Mouse (Mus musculus): ENCODE measurements around the gene Dennd1c. TPM values are rescaled to one million over a fixed set of nuclear protein-coding genes. Genes with fewer than 3 reads are reported as not detected.

Dennd1c gene
- total and polyA plus RNA-seq, 3 experiments = 6.8 to 33.9 (median 9.7) TPM

DNA sequence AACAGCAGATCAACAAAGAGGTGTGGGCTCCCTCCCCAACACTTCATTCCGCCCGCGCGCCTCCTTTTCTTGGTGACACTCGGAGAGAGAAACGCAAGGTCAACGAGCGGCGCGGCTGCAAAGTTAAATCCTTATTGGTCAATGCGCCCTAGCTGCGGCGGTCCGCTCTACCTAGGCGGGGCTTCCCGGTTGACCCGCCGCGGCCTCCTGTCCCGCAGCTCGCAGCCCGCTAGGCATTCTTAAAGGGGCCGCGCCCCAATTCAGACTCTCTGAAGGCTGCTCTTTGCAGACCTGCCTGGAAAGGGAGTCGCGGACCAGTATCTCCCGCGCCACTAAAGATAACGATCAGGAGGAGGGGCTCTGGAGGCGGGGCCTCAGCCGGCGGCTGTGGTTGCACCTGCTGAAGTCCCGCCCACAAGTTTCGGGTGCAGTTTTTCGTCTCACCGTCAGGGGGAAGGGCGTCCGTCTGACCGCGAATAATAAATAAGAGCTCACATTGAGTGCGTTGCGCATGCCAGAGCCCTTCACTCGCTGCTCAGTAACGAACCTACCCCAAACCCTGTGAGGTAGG lies 18.0 kb downstream of the Dennd1c start:
- dilution Hi-C loops (cut with MboI; ENCODE audit: extremely low pct_ligation_motif_present, extremely low pct_unique_long_range_greater_than_20kb, low sequenced_read_pairs) (no loop called here), in situ Hi-C loops (cut with MboI; ENCODE audit: low pct_ligation_motif_present, low pct_unique_long_range_greater_than_20kb, low sequenced_read_pairs) (no loop called here)
- Histone ChIP-seq H3K4me3 (replicated peaks in 1 of 3; ENCODE audit: low read depth in 2 of 3, low read length in 2 of 3, poor library complexity in 1 of 3) (peak overlapping the region; percentile 70 to 88 (median 87)), H3K4me1 (ENCODE audit: control insufficient read depth in 1 of 2, insufficient read depth in 2 of 2) (peaks cover 9 to 26% of the 10 kb centered on the region in 2 experiments), H3K4me2 (ENCODE audit: insufficient read depth, low read depth, poor library complexity, severe bottlenecking) (peak overlapping the region; percentile 52), H3K9ac (ENCODE audit: insufficient read depth, low read depth) (peak overlapping the region; percentile 92), H3K79me2 (replicated peaks; ENCODE audit: control insufficient read depth, extremely low read depth, insufficient read depth, poor library complexity, severe bottlenecking) (no peaks in the 10 kb centered on the region), H3K27ac (ENCODE audit: insufficient read depth, low read depth) (0 out of 2 replicates have a peak overlapping the region, but pooled peaks have one; percentile 53), H3K36me3 (replicated peaks in 1 of 2; ENCODE audit: control insufficient read depth in 1 of 2, insufficient read depth in 1 of 2, low read length in 1 of 2) (peaks cover 5 to 25% of the 10 kb centered on the region in 2 experiments), H3K9me3 (replicated peaks; ENCODE audit: low read length) (no peaks in the 10 kb centered on the region), H3K27me3 (replicated peaks) (no peaks in the 10 kb centered on the region)
- peak; percentile 96 for DNase-seq (ENCODE audit: extremely low read depth)
- peak; percentile 84 for TF ChIP-seq IRF4 (IDR thresholded peaks at IDR 0.05; ENCODE audit: low read depth, low read length)
- TF ChIP-seq ZNF384 (IDR thresholded peaks at IDR 0.05; ENCODE audit: low read depth, low read length) = no peak
- TF ChIP-seq KAT2A (IDR thresholded peaks at IDR 0.05; ENCODE audit: insufficient replicate concordance, low read length) = no peak
- peak; percentile 39; the same call in 1 of the 2 replicates for TF ChIP-seq NELFE (IDR thresholded peaks at IDR 0.05; ENCODE audit: low read depth, low read length)
- TF ChIP-seq SIN3A (IDR thresholded peaks at IDR 0.05; ENCODE audit: low read length) = peak; percentile 72; the same call in 1 of the 2 replicates
- TF ChIP-seq POLR2A (IDR thresholded peaks at IDR 0.05; ENCODE audit: low read depth, low read length) = 0 out of 2 replicates have a peak, but pooled peaks have one; percentile 44
- TF ChIP-seq TBP (conservative IDR thresholded peaks at IDR 0.05; ENCODE audit: low read depth, low read length) = 0 out of 2 replicates have a peak, but pooled peaks have one; percentile 29
- TF ChIP-seq ZMIZ1 (IDR thresholded peaks at IDR 0.05; ENCODE audit: low read depth, low read length) = no peak
- TF ChIP-seq ZKSCAN1 (IDR thresholded peaks at IDR 0.05; ENCODE audit: borderline replicate concordance, low read depth, low read length) = no peak
- no peak for TF ChIP-seq USF1 (IDR thresholded peaks at IDR 0.05; ENCODE audit: low read depth, low read length)
- TF ChIP-seq ZC3H11A (IDR thresholded peaks at IDR 0.05; ENCODE audit: low read depth, low read length) = no peak
- TF ChIP-seq RCOR1 (conservative IDR thresholded peaks at IDR 0.05; ENCODE audit: low read depth, low read length) = 0 out of 2 replicates have a peak, but pooled peaks have one; percentile 41
- TF ChIP-seq MEF2A (IDR thresholded peaks at IDR 0.05; ENCODE audit: borderline replicate concordance, low read depth, low read length) = peak; percentile 55; the same call in 1 of the 2 replicates
- TF ChIP-seq HCFC1 (IDR thresholded peaks at IDR 0.05; ENCODE audit: low read depth, low read length) = peak; percentile 34; the same call in 1 of the 2 replicates
- peak; percentile 62 for TF ChIP-seq SMC3 (IDR thresholded peaks at IDR 0.05; ENCODE audit: low read depth, low read length)
- no peak for TF ChIP-seq EP300 (IDR thresholded peaks at IDR 0.05; ENCODE audit: low read length)
- no peak for TF ChIP-seq GABPA (IDR thresholded peaks at IDR 0.05; ENCODE audit: insufficient replicate concordance, low read depth, low read length)
- no peak for TF ChIP-seq POLR2AphosphoS2 (IDR thresholded peaks at IDR 0.05; ENCODE audit: low read depth, low read length)
- no peak for TF ChIP-seq JUND (conservative IDR thresholded peaks at IDR 0.05; ENCODE audit: low read depth, low read length)
- peak; percentile 68; the same call in 1 of the 2 replicates for TF ChIP-seq E2F4 (IDR thresholded peaks at IDR 0.05; ENCODE audit: insufficient replicate concordance, low read depth, low read length)
- TF ChIP-seq USF2 (conservative IDR thresholded peaks at IDR 0.05; ENCODE audit: low read depth, low read length) = no peak
- 0 out of 2 replicates have a peak, but pooled peaks have one; percentile 17 for TF ChIP-seq MAFK (IDR thresholded peaks at IDR 0.05; ENCODE audit: insufficient replicate concordance, low read length)
- TF ChIP-seq CHD2 (IDR thresholded peaks at IDR 0.05; ENCODE audit: low read length) = 0 out of 2 replicates have a peak, but pooled peaks have one; percentile 24
- TF ChIP-seq MYC (IDR thresholded peaks at IDR 0.05; ENCODE audit: low read depth, low read length) = 0 out of 2 replicates have a peak, but pooled peaks have one; percentile 26
- TF ChIP-seq RAD21 (IDR thresholded peaks at IDR 0.05; ENCODE audit: low read depth, low read length) = peak; percentile 58
- no peak for TF ChIP-seq UBTF (IDR thresholded peaks at IDR 0.05; ENCODE audit: low read depth, low read length)
- peak; percentile 41; the same call in 1 of the 2 replicates for TF ChIP-seq MXI1 (IDR thresholded peaks at IDR 0.05; ENCODE audit: low read depth, low read length)
- TF ChIP-seq TCF12 (IDR thresholded peaks at IDR 0.05; ENCODE audit: low read depth, low read length) = peak; percentile 65
- TF ChIP-seq CTCF (conservative IDR thresholded peaks at IDR 0.05 in 1 of 2, IDR thresholded peaks at IDR 0.05 in 1 of 2; ENCODE audit: low read depth in 2 of 2, low read length in 2 of 2) = peak in 1 of 2 experiments; percentile 75; a peak in 2 of 4 replicates
- TF ChIP-seq PAX5 (IDR thresholded peaks at IDR 0.05; ENCODE audit: low read length) = no peak
- TF ChIP-seq CHD1 (IDR thresholded peaks at IDR 0.05; ENCODE audit: low read depth, low read length) = no peak
- peak; percentile 64; the same call in 1 of the 2 replicates for TF ChIP-seq MAZ (IDR thresholded peaks at IDR 0.05; ENCODE audit: low read depth, low read length)
- peak; percentile 51; the same call in 1 of the 2 replicates for TF ChIP-seq ELF1 (IDR thresholded peaks at IDR 0.05; ENCODE audit: low read depth, low read length)
- TF ChIP-seq ETS1 (conservative IDR thresholded peaks at IDR 0.05; ENCODE audit: low read depth, low read length) = no peak; the same call in 1 of the 2 replicates
- TF ChIP-seq BHLHE40 (IDR thresholded peaks at IDR 0.05; ENCODE audit: low read depth, low read length) = peak; percentile 56; the same call in 1 of the 2 replicates
- TF ChIP-seq MAX (IDR thresholded peaks at IDR 0.05; ENCODE audit: low read length) = no peak; the same call in 1 of the 2 replicates
- TF ChIP-seq NRF1 (IDR thresholded peaks at IDR 0.05; ENCODE audit: low read depth, low read length) = peak; percentile 86
- no peak for TF ChIP-seq JUN (IDR thresholded peaks at IDR 0.05; ENCODE audit: insufficient read depth, low read depth, low read length)
